Mouse (Mus musculus): ENCODE results near the gene Mfn1. TPM values are rescaled to one million over a fixed set of nuclear protein-coding genes. Genes with fewer than 3 reads are reported as not detected.

Mfn1 gene
- polyA plus RNA-seq, 1 experiment from 2014 or later: 25.1 TPM

DNA sequence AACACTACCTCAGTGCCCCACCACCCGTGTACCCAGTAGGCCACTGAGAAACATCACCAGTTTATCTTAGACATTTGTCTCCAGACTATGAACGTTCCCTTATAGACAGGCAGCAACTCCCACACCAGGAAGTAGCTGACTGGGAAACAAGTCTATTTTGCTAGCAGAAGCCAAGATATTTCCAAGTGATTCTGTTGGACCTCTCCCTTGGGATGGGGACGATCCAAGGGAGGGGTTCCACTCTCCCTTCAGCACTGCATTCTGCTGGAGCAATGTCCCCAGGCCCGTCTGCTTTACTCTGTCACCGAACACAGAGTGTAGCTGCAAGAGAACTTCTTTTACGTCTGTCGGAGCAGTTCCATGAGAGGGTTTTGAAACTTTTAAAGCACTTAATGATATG lies 98.9 kb downstream of the Mfn1 start:
- no peak for ATAC-seq (ENCODE audit: low read depth)
- no peaks in the 10 kb centered on the region for H3K27me3 ChIP-seq (replicated peaks; ENCODE audit: control insufficient read depth, insufficient read depth, low read length)
- no peak overlapping the region for H3K27ac ChIP-seq (replicated peaks; ENCODE audit: low read depth, low read length)
- no peak overlapping the region for H3K4me3 ChIP-seq (ENCODE audit: low read depth, low read length)
- H3K4me1 ChIP-seq (ENCODE audit: control insufficient read depth, insufficient read depth, low read length): no peaks in the 10 kb centered on the region
- H3K9ac ChIP-seq (ENCODE audit: low read depth, low read length): no peak overlapping the region
- no peaks in the 10 kb centered on the region for H3K9me3 ChIP-seq (ENCODE audit: control insufficient read depth, low read length)
- no peaks in the 10 kb centered on the region for H3K36me3 ChIP-seq (ENCODE audit: control insufficient read depth, insufficient read depth, low read length)
- no peak for DNase-seq (ENCODE audit: low spot score)
- H3K4me2 ChIP-seq (ENCODE audit: low read depth, low read length): peak overlapping the region; percentile 21; the same call in 1 of the 2 replicates
- WGBS: 60% methylated on average over 7 of the region's 7 CpGs

Other genes with a start within 250 kb of the Mfn1 start
- gene Zmat3, start 163.5 kb upstream of the Mfn1 start, polyA plus RNA-seq (2014; fragmentation: Nextera tagmentation; extraction: Ambion mirVana): 6.2 and 7.1 TPM in 2 replicates
- 13.8 and 15.5 TPM in 2 replicates for gene Pik3ca, start 131.8 kb upstream of the Mfn1 start, polyA plus RNA-seq (2014; fragmentation: Nextera tagmentation; extraction: Ambion mirVana)
- gene Kcnmb3, start 37.2 kb upstream of the Mfn1 start, polyA plus RNA-seq (2014; fragmentation: Nextera tagmentation; extraction: Ambion mirVana): 0.19 TPM in 1 of 2 replicates, not detected in the other
- 35.4 and 42.2 TPM in 2 replicates for gene Zfp639, start 19.2 kb upstream of the Mfn1 start, polyA plus RNA-seq (2014; fragmentation: Nextera tagmentation; extraction: Ambion mirVana)
- gene Gnb4, start 87.1 kb downstream of the Mfn1 start, polyA plus RNA-seq (2014; fragmentation: Nextera tagmentation; extraction: Ambion mirVana): 85.0 and 88.0 TPM in 2 replicates
- gene Actl6a, start 176.8 kb downstream of the Mfn1 start, polyA plus RNA-seq (2014; fragmentation: Nextera tagmentation; extraction: Ambion mirVana): 102 and 124 TPM in 2 replicates
- gene Ndufb5, start 207.5 kb downstream of the Mfn1 start, polyA plus RNA-seq (2014; fragmentation: Nextera tagmentation; extraction: Ambion mirVana): 319 and 331 TPM in 2 replicates
- gene Mrpl47, start 208.1 kb downstream of the Mfn1 start, polyA plus RNA-seq (2014; fragmentation: Nextera tagmentation; extraction: Ambion mirVana): 29.2 and 34.0 TPM in 2 replicates